Mouse (Mus musculus): ENCODE measurements around the gene Prkca. TPM values are rescaled to one million over a fixed set of nuclear protein-coding genes. Genes with fewer than 3 reads are reported as not detected.

Gene Prkca
- total RNA-seq, 2 experiments from 2014 or later, result 35.5 to 36.3 TPM

DNA sequence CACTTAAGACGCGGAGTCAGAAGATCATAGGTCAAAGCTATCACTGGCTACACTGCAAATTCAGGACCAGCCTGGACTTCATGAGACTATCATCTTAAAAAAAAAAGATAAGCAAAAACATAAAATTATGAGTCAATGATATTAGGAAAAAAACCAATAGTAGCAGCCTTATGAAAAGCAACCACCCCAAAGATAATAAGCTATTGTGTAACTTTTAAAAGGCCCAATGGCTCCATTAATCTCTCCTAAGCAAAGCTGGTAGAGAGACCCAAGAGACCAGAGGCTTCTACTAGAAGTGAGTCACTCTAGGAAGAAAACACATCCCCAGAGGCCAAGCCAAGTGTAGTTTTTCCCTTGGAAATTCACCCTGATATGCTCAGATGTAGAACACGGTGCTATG, 185.7 kb downstream of the Prkca start:
- peak in 1 of 2 experiments; percentile 29 for DNase-seq

DNA sequence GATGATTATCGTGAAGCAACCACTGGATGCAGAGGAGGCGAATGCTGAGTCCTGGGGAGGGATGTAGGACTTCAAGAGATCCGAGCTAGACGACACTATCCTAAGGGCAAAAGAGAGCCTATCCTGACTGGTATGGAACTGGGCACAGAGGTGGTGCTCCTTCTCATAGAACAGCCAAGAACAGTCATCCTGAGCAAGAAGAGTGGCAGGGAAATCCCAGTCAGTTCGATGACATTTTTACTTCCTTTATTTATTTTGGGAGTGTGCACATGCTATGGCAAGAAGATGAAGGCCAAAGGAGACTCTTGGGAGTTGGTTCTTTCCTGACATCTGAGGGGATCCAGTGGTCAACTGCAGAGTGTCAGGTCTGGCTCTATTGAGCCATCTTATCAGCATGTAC, 186.7 kb downstream of the Prkca start:
- no peak for DNase-seq

- DNase-seq, result no peak
Measured at GRCm38 (mm10) chr11:108156107-108156506, 187.6 kb downstream of the Prkca start.

GRCm38 (mm10) chr11:108155088-108155580, 188.6 kb downstream of the Prkca start:
- DNase-seq, result no peak

DNA sequence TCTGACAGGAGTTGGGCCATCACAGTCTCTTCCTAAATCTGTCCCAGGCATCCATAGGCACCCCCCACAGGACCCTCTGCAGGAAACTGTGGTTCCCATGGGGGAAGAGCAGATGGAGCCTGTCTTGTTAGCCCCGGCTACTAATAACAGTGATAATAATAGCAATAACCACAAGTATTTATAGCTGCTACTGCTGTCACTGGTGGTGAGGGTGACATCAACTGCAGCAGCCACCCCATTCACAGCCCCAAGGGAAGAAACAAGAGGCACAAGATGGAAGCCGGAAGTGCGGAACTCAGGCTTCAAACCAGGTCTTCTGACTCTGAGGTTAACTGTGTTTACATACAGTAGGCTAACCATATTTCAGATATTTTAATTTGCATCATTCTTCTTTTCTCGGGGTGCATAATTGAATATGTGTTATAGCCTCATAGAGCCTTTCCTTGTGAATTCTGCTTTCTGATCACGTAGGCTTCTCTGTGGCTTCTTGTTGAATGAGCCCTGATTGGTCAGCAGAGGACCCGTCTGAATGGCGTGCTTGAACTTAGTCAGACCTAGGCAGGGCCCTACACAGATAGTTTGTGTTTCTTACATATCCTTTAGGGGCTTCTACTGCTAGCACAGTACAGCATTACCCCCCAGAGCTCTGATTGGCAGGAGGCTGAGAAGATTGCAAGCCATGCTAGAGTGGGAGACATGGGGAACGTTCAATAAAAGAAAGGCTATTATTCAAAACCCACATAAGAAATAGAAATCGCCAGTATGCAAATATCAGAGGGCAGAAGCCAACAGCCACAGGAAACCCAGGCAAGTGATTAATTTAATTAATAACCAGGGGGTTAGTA, 189.5 kb downstream of the Prkca start:
- DNase-seq, result peak in 1 of 2 experiments; percentile 16

DNA sequence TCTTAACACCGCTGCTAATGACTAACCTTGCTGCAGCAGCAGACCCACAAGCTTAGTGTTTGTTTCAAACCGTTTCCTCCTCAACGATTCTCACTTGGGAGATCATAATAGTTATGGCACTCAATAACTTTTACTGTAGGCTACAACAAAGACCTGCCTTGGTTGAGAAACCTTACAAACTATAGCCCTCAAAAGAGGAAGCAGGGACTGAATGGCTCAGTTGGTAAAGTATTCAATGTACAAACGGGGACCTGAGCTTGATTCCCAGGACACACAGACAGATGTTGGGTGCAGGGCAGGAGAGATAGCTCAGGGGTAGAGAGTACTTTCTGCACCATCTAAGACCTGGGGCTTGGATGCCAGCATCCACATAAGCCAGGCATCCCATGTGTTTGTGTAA, 191.1 kb downstream of the Prkca start:
- no peak for DNase-seq

GRCm38 (mm10) chr11:108150410-108150809, 193.3 kb downstream of the Prkca start:
- peak; percentile 60 to 65 for DNase-seq

- peak in 1 of 2 experiments; percentile 9 for DNase-seq
Measured at GRCm38 (mm10) chr11:108149187-108149586, 194.5 kb downstream of the Prkca start.

- no peak for DNase-seq
Measured at GRCm38 (mm10) chr11:108148491-108148890, 195.2 kb downstream of the Prkca start.

DNA sequence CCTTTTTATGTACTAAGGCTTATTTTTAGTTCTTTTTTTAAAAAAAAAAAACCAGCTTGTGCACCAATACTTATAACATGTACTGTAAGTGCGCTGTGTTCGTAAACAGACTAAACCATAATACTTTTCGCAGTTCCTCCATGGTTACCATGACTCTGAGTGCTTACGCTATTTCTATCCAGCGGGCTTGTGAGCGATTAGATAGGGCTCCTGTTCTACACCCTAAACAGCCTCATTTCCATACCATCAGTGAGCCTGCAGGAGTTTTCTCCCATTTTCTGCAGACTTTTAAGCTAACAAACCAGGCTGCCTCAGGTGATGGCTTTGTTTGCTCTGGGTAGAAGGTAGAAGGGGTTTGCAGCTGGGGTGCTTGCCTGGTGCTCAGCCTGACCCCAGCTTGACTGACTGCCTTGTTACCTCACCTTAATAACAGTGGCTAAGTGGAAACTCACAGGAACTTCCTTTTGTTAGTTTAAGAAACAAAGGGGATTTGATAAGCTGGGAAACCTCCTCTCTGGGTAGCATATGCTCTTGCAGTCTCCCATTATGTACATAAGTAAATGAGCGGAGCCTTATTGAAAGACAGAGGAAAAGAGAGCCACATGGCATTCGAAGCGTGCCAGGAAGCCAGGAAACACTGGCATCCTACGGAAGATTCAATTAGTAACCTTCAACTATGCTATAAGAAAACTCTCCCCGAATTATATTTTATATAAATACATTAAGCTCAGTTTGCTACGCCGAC, 197.8 kb downstream of the Prkca start:
- DNase-seq, result no peak

- DNase-seq, result no peak
Measured at GRCm38 (mm10) chr11:108145128-108145527, 198.6 kb downstream of the Prkca start.

DNA sequence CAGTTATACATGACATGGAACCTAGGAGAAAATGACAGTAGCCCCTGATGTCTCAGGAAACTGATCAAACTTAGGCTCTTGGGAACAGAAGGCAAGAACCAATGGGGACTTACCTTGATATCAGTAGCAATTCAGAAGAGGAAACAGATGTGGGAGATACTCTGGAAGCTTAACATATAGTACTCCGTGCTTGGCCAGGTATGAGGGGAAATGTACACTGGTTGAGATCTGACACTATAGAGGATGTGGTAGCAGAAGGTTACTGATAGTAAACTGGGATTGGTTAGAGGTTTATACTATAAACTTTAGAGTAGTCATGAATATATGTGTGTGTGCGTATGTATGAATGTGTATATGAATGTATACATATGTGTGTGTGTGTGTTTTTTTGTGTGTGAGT, 200.0 kb downstream of the Prkca start:
- DNase-seq, result no peak

DNA sequence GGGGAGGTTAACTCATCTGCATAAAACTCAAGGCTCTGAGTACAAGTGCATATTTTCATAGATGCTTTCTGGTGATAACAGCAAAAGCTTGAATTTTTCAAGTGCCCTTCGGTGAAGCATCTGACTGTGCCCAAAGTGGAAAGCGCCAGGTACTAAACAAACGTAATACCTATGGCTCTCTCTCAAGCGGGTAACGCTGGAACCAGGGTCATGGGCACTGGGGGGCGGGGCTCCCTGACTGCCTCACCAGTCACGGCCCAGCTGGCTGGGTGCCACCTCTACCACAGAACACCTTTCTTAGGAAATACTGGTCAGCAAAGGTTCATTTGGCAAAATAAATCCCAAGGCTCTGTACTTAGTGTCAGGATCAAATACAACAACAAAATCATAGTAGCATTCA, 203.7 kb downstream of the Prkca start:
- no peak for DNase-seq

GRCm38 (mm10) chr11:108136341-108136740, 207.4 kb downstream of the Prkca start:
- peak in 1 of 2 experiments; percentile 6 for DNase-seq

- no peak for DNase-seq
Measured at GRCm38 (mm10) chr11:108135407-108136159, 208.1 kb downstream of the Prkca start.

DNA sequence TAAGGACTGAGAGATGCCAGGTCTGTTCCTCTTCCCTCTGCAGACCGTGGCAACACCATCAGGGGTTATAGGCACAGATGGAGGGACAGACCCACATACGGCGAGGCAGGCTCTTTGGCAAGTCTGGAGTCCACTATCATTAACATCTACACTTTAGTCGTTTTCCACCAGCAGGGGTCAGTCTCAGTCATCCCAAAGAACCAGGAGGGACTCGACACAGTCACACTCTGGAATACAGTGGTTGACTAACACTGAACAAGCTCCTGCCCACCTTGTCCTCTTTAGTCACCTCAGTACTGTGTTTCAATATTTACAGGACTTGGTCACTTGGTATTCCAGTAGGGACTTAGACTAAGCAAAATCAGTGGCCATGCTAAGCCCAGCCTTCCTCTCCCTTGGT, 215.1 kb downstream of the Prkca start:
- peak; percentile 45 to 84 for DNase-seq

DNA sequence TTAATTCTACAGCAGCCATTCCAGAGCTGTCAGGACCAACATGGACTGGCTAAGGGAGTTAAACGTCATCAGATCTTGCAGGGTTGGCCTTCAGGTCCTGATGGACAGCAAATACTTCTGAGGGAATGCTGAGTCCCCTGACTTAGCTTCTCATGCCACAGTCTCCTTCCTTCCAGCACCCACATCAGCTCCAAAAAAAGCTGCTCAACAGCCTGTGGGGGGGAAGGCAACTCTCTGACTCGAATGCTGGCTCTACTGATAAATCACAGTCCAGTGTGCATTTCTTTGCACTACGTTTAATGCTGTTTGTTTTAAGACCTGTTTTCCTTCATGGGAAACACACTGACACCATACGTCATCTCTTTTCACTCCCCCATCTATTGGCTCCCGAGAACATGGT, 215.8 kb downstream of the Prkca start:
- DNase-seq, result no peak

DNA sequence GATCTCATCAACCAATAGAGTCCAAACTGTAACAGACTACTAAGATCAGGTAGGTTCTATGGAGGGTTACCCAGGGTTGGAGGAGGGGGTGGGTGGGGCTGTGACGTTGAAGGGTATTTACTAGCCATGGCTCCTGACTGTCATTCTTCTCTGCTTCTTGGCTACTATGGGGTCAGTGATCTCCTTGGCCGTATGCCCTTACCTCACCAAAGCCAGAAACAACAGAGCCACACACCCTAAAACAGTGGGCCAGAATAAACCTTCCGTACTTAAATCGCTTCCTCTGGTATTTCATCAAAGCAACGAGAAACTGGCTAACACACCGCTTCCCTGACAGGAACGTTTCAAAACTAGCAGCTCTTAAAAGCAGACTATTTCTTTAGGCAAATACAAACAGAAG, 221.2 kb downstream of the Prkca start:
- DNase-seq, result peak; percentile 26 to 39

DNA sequence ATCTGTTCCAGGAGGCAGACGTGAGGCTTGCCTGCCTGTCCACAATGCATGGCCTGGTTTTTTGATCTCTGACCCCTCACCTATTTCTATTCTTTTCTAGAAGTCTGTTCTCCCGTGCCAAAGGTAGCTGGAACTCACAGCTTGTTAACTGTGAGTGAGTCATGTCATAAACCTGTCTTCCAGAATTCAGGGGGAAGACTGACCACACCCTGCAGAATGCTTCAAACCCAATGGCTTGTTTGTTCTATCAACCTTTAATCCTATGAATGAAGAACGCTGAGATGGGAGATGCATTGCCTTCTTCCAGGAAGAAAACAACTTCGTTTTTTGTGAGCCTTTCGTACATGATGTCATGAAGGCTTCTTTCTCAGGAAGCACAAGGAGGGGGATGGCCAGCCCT, 223.0 kb downstream of the Prkca start:
- no peak for DNase-seq

DNA sequence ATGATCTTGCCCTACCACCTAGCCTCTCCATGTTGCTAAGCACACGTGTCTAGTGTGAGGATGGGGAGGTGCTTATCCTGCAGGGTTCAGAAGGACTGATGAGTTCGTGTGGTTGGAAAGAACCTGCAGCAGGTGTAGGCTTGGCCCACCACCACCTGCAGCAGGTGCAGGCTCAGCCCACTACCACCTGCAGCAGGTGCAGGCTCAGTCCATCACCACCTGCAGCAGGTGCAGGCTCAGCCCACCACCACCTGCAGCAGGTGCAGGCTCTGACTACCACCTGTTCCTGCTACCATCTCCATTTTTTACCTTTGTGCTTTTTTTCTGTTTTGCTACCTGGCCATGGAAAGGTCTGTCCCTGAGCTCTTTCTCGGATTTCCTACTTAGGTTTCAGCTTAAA, 223.9 kb downstream of the Prkca start:
- DNase-seq, result no peak

GRCm38 (mm10) chr11:108118814-108119213, 224.9 kb downstream of the Prkca start:
- no peak for DNase-seq

DNA sequence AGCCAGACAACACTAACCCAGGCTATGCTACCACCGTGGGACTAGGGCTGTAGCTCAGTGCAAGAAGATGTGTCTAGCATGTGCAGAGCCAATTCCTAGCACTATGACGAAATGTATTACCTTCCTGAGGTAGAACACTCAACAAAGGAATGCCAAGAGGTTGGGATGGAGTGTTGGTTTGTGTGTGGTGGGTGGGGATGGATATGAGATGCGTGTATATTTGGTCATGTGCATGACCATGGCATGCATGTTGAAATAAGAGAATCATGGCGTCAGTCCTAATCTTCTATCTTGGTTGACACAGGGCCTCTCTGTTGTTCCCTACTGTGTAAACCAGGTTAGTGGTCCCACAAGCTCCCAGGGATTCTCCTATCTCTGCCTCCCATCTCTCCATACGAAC, 225.5 kb downstream of the Prkca start:
- DNase-seq, result no peak
